Mouse (Mus musculus) hindbrain, embryonic 14.5 days (tissue): ENCODE measurements at regions not wholly inside any gene's neighbourhood (a gene's known extent, or its start where the extent isn't known, plus 50 kb on each side); places are given as distances from the start of the nearest gene placed in this dataset.

Experiments used
- ATAC-seq: fragments of 200-750 bp; cut with Nextera tagmentation; 2 replicates; pipeline ENCODE4 v1.8.0; 2017; ENCODE audit warnings: moderate number of reproducible peaks, mild to moderate bottlenecking, moderate TSS enrichment, moderate library complexity; ENCODE audit not compliant: low FRiP score
- DNase-seq: peaks from one replicate; pipeline ENCODE4 v3.0.0-alpha.2; 2015; ENCODE audit warnings: low spot score
- H3K27ac ChIP-seq: fragments of 300-500 bp; sonication (generic); 2 replicates; pipeline ENCODE4 v1.5.1; 2014; ENCODE audit warnings: mild to moderate bottlenecking, moderate library complexity
- H3K27me3 ChIP-seq: fragments of 300-500 bp; sonication (generic); 2 replicates; pipeline ENCODE4 v1.6.1; 2014; ENCODE audit warnings: mild to moderate bottlenecking, low read length, mixed read lengths; ENCODE audit not compliant: control insufficient read depth, insufficient read depth
- H3K36me3 ChIP-seq: fragments of 300-500 bp; sonication (generic); replicated peaks from 2 replicates; pipeline ENCODE4 v1.6.1; 2014; ENCODE audit not compliant: control insufficient read depth, insufficient read depth
- H3K4me1 ChIP-seq: fragments of 300-500 bp; sonication (generic); replicated peaks from 2 replicates; pipeline ENCODE4 v1.6.1; 2014; ENCODE audit warnings: antibody characterized with exemption, low read length, mixed read lengths; ENCODE audit not compliant: control insufficient read depth, insufficient read depth
- H3K4me2 ChIP-seq: fragments of 300-500 bp; sonication (generic); replicated peaks from 2 replicates; pipeline ENCODE4 v1.6.1; 2014; ENCODE audit warnings: mild to moderate bottlenecking, moderate library complexity
- H3K4me3 ChIP-seq: fragments of 300-500 bp; sonication (generic); replicated peaks from 2 replicates; pipeline ENCODE4 v1.5.1; 2014; ENCODE audit warnings: mild to moderate bottlenecking, low read length
- H3K9ac ChIP-seq: fragments of 300-500 bp; sonication (generic); 2 replicates; pipeline ENCODE4 v1.6.1; 2014
- H3K9me3 ChIP-seq: fragments of 300-500 bp; sonication (generic); 2 replicates; pipeline ENCODE4 v1.6.1; 2016; ENCODE audit warnings: low read length; ENCODE audit not compliant: control insufficient read depth
- WGBS: fragments of 180-500 bp; shearing (Covaris S2); extraction: QIAGEN DNeasy Blood & Tissue Kit; methylation state at CpG from one replicate; pipeline ENCODE4 v1.1.7; 2014; 5-methylcytosine and 5-hydroxymethylcytosine counted together

- WGBS, result 60% methylated on average over 4 of the region's 4 CpGs
- Histone ChIP-seq H3K4me3 (no peak overlapping the region), H3K9ac (no peak overlapping the region), H3K4me2 (no peak overlapping the region), H3K36me3 (no peaks in the 10 kb centered on the region), H3K27me3 (no peaks in the 10 kb centered on the region), H3K27ac (no peak overlapping the region), H3K4me1 (no peaks in the 10 kb centered on the region), H3K9me3 (no peaks in the 10 kb centered on the region)
- DNase-seq (peak; percentile 26), ATAC-seq (no peak)
Observed at GRCm38 (mm10) chr8:50802938-50803337, 1959.2 kb upstream of the Tenm3 start.

- Histone ChIP-seq H3K9me3 (no peaks in the 10 kb centered on the region), H3K4me2 (no peak overlapping the region), H3K36me3 (no peaks in the 10 kb centered on the region), H3K4me3 (no peak overlapping the region), H3K4me1 (no peaks in the 10 kb centered on the region), H3K9ac (no peak overlapping the region), H3K27ac (no peak overlapping the region), H3K27me3 (no peaks in the 10 kb centered on the region)
- DNase-seq (no peak), ATAC-seq (no peak)
Observed at GRCm38 (mm10) chr8:50787441-50787840, 1943.7 kb upstream of the Tenm3 start.

- ATAC-seq (no peak), DNase-seq (no peak)
- H3K27me3 ChIP-seq, result no peaks in the 10 kb centered on the region
- no peak overlapping the region for H3K4me2 ChIP-seq
- no peaks in the 10 kb centered on the region for H3K9me3 ChIP-seq
- no peak overlapping the region for H3K9ac ChIP-seq
- H3K4me1 ChIP-seq, result no peaks in the 10 kb centered on the region
- no peak overlapping the region for H3K4me3 ChIP-seq
- no peak overlapping the region for H3K27ac ChIP-seq
- no peaks in the 10 kb centered on the region for H3K36me3 ChIP-seq
- 95% methylated on average over 4 of the region's 4 CpGs for WGBS
Observed at GRCm38 (mm10) chr8:50770671-50771070, 1926.9 kb upstream of the Tenm3 start.
